Mouse (Mus musculus) ES-E14 (cell line): ENCODE results near the gene Pou3f1. TPM values are rescaled to one million over a fixed set of nuclear protein-coding genes. Genes with fewer than 3 reads are reported as not detected.

Source experiments
- DNase-seq: peaks from one replicate; pipeline ENCODE4 v3.0.0-alpha.2; 2013; ENCODE audit warnings: low read depth, low spot score
- H3K27ac ChIP-seq: 2 replicates; pipeline ENCODE4 v1.5.1; 2012; ENCODE audit warnings: low read depth, mild to moderate bottlenecking, low read length, moderate library complexity, mixed read lengths; ENCODE audit not compliant: poor library complexity, insufficient read depth, severe bottlenecking
- H3K36me3 ChIP-seq: 2 replicates; pipeline ENCODE4 v1.6.1; 2012; ENCODE audit warnings: mild to moderate bottlenecking, low read length, moderate library complexity, mixed read lengths; ENCODE audit not compliant: control insufficient read depth, poor library complexity, insufficient read depth, severe bottlenecking
- H3K4me1 ChIP-seq, 2 experiments: fragments of 150-350 bp in 1 of 2; sonication (generic) in 1 of 2; 2 replicates each; pipeline ENCODE4 v1.6.1; 2012; ENCODE audit warnings: low read length in 2 of 2, mild to moderate bottlenecking in 1 of 2, mixed read lengths in 1 of 2; ENCODE audit not compliant: control insufficient read depth in 2 of 2, insufficient read depth in 2 of 2, poor library complexity in 1 of 2
- H3K4me3 ChIP-seq, 2 experiments: fragments of 150-350 bp in 1 of 2; sonication (generic) in 1 of 2; 2 replicates each; pipeline ENCODE4 v1.5.1; 2012; ENCODE audit warnings: low read length in 2 of 2, low read depth in 1 of 2, mild to moderate bottlenecking in 1 of 2, mixed read lengths in 1 of 2; ENCODE audit not compliant: insufficient read depth in 1 of 2, poor library complexity in 1 of 2, severe bottlenecking in 1 of 2
- H3K9ac ChIP-seq: 2 replicates; pipeline ENCODE4 v1.6.1; 2012; ENCODE audit warnings: low read depth, mild to moderate bottlenecking, low read length, mixed read lengths; ENCODE audit not compliant: poor library complexity, insufficient read depth, severe bottlenecking
- H3K9me3 ChIP-seq: fragments of 150-350 bp; sonication (generic); 2 replicates; pipeline ENCODE4 v1.6.1; 2012; ENCODE audit warnings: low read depth, mild to moderate bottlenecking, low read length; ENCODE audit not compliant: control insufficient read depth, insufficient read depth
- CHD2 ChIP-seq: IDR thresholded peaks from 2 replicates; pipeline ENCODE4 v1.6.1; 2014; ENCODE audit warnings: mild to moderate bottlenecking, low read depth, low read length, inconsistent platforms
- HCFC1 ChIP-seq: IDR thresholded peaks from 2 replicates; pipeline ENCODE4 v1.6.1; 2012; ENCODE audit warnings: low read length, inconsistent platforms, borderline replicate concordance; ENCODE audit not compliant: insufficient read depth
- MAFK ChIP-seq: IDR thresholded peaks from 2 replicates; pipeline ENCODE4 v1.6.1; 2014; ENCODE audit warnings: mild to moderate bottlenecking, low read depth, low read length, inconsistent platforms; ENCODE audit not compliant: insufficient read depth
- ZC3H11A ChIP-seq: IDR thresholded peaks from 2 replicates; pipeline ENCODE4 v1.6.1; 2012; ENCODE audit warnings: low read depth, mild to moderate bottlenecking, inconsistent platforms, low read length, borderline replicate concordance
- ZNF384 ChIP-seq: IDR thresholded peaks from 2 replicates; pipeline ENCODE4 v1.6.1; 2012; ENCODE audit warnings: low read depth, low read length, inconsistent platforms
- in situ Hi-C, 2 experiments: fragments of 600-800 bp; cut with MboI; formaldehyde crosslinking; loops; one replicate each; pipeline ENCODE4 v1.15.1; 2025; ENCODE audit warnings: low sequenced_read_pairs in 2 of 2, inconsistent platforms in 1 of 2; ENCODE audit not compliant: unreplicated experiment in 2 of 2
- total RNA-seq: library from RNA; depleted of rRNA; stranded (reverse); fragments of 300-350 nt; gene quantifications from 2 replicates; pipeline ENCODE4 v1.2.3, GENCODE M21; 2012

The Pou3f1 gene
- total RNA-seq, 1 experiment = 6.2 TPM

- Histone ChIP-seq H3K27ac (no peak overlapping the region), H3K4me3 (no peak overlapping the region), H3K9ac (no peak overlapping the region), H3K36me3 (no peaks in the 10 kb centered on the region), H3K4me1 (peaks cover 8 to 14% of the 10 kb centered on the region in 2 experiments; a peak in 3 of 4 replicates), H3K9me3 (no peaks in the 10 kb centered on the region)
- no peak for DNase-seq
- TF ChIP-seq ZNF384 (no peak), MAFK (no peak), HCFC1 (no peak), CHD2 (no peak), ZC3H11A (no peak)
- in situ Hi-C loops = no loop called here
Measured at GRCm38 (mm10) chr4:124611768-124612167, 44.8 kb upstream of the Pou3f1 start.

GRCm38 (mm10) chr4:124614189-124614588 is 42.4 kb upstream of the Pou3f1 start:
- DNase-seq = peak; percentile 62
- no peak for TF ChIP-seq ZNF384
- no peak for TF ChIP-seq ZC3H11A
- no peak for TF ChIP-seq HCFC1
- TF ChIP-seq CHD2 = no peak
- TF ChIP-seq MAFK = no peak
- in situ Hi-C loops = no loop called here
- Histone ChIP-seq H3K9ac (no peak overlapping the region), H3K4me3 (no peak overlapping the region), H3K36me3 (no peaks in the 10 kb centered on the region), H3K9me3 (no peaks in the 10 kb centered on the region), H3K27ac (no peak overlapping the region), H3K4me1 (peaks cover 8 to 17% of the 10 kb centered on the region in 2 experiments; a peak in 3 of 4 replicates)

DNA sequence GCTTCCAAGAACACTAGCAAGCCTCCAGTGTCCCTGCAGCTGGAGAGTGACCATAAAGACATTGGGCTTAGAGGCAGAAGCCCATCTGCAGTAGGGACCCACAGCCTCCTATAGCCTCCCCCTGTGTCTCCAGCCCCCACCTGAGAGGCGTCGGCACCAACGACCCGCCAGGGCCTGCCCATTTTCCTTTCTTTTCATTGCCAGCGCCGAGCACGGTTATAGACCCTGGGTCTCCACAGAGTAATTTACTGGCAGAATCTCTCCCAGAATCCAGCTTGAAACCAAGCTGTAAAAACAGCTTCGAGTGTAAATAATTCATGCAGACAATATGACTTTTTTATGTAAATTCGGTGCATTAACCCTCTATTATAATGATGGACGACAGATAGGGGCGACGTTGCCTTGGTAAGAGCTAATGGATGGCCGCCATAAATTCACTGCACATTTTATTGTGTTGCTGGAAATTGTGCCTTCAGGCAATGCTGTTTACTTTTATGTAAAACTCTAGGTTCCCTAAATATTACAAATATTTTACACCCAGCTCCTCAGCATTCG is 41.1 kb upstream of the Pou3f1 start:
- TF ChIP-seq ZNF384 = no peak
- TF ChIP-seq HCFC1 = no peak
- TF ChIP-seq MAFK = no peak
- no peak for TF ChIP-seq CHD2
- TF ChIP-seq ZC3H11A = no peak
- H3K9me3 ChIP-seq = no peaks in the 10 kb centered on the region
- no peak overlapping the region for H3K27ac ChIP-seq
- no peaks in the 10 kb centered on the region for H3K36me3 ChIP-seq
- H3K9ac ChIP-seq = no peak overlapping the region
- no peak overlapping the region for H3K4me3 ChIP-seq
- in situ Hi-C loops = no loop called here
- H3K4me1 ChIP-seq = peaks cover 8 to 19% of the 10 kb centered on the region in 2 experiments; a peak in 3 of 4 replicates
- no peak for DNase-seq

- Histone ChIP-seq H3K9ac (no peak overlapping the region), H3K27ac (no peak overlapping the region), H3K4me3 (no peak overlapping the region), H3K9me3 (no peaks in the 10 kb centered on the region), H3K36me3 (no peaks in the 10 kb centered on the region), H3K4me1 (peaks cover 10 to 19% of the 10 kb centered on the region in 2 experiments; a peak in 3 of 4 replicates)
- no peak for DNase-seq
- TF ChIP-seq MAFK = no peak
- no peak for TF ChIP-seq ZNF384
- TF ChIP-seq ZC3H11A = no peak
- no peak for TF ChIP-seq CHD2
- TF ChIP-seq HCFC1 = no peak
- in situ Hi-C loops = no loop called here
Measured at GRCm38 (mm10) chr4:124615986-124616385, 40.6 kb upstream of the Pou3f1 start.
